Comparison of ENCODE assay signal across 22 mouse cellular contexts in genomic region chrX:159879455-159879854, GRCm38 (mm10).
DNase-seq lines count a peak whose midpoint lies in the region; TF ChIP-seq lines count a peak whose summit lies in the region.
"Had no signal": no experiment of that assay in that cellular context is flagged by ENCODE, and none has a peak within 500 bp of the region (broad histone marks: within the 10 kb centered on the region; RNA-seq: fewer than 3 reads in every experiment).

No protein-coding gene starts in this region.

- peaks cover 0 to 2% of the 10 kb centered on the region in 2 experiments; a peak in 2 of 4 replicates for H3K36me3 ChIP-seq in MEL (ENCODE audit: control insufficient read depth in 1 of 2, insufficient read depth in 2 of 2, low read length in 2 of 2)
- H3K36me3 ChIP-seq in heart, adult 2 months (ENCODE audit: control insufficient read depth, insufficient read depth, low read length): no peaks in the 10 kb centered on the region
- H3K36me3 ChIP-seq: embryonic facial prominence, embryonic 13.5 days; embryonic facial prominence, embryonic 15.5 days; forebrain, embryonic 10.5 days; forebrain, embryonic 12.5 days had no signal

- intact Hi-C loops in heart, postnatal 36 days (cut with DNase I): no loop called here
- intact Hi-C loops in heart, adult 2 months (cut with DNase I): no loop called here

- no peaks in the 10 kb centered on the region for H3K4me1 ChIP-seq in MEL (ENCODE audit: control insufficient read depth in 1 of 2, insufficient read depth in 2 of 2, low read length in 2 of 2)
- no peaks in the 10 kb centered on the region for H3K4me1 ChIP-seq in heart, adult 2 months (ENCODE audit: control insufficient read depth, insufficient read depth, low read length)
- H3K4me1 ChIP-seq: embryonic facial prominence, embryonic 13.5 days; embryonic facial prominence, embryonic 15.5 days; forebrain, embryonic 12.5 days had no signal

- H3K79me2 ChIP-seq in MEL (ENCODE audit: control insufficient read depth, insufficient read depth, low read length, poor library complexity): no peaks in the 10 kb centered on the region
- no peaks in the 10 kb centered on the region for H3K79me2 ChIP-seq in heart, adult 2 months (replicated peaks; ENCODE audit: control insufficient read depth, insufficient read depth, low read length)

- 68% methylated on average over 3 of the region's 3 CpGs for WGBS in heart, adult 2 months

- H3K4me3 ChIP-seq in MEL (ENCODE audit: control insufficient read depth in 1 of 2, insufficient read depth in 1 of 2, low read depth in 2 of 2, low read length in 2 of 2): no peak overlapping the region
- no peak overlapping the region for H3K4me3 ChIP-seq in heart, adult 2 months
- H3K4me3 ChIP-seq: embryonic facial prominence, embryonic 13.5 days; embryonic facial prominence, embryonic 15.5 days; erythroblast, embryonic 14.5 days; forebrain, embryonic 10.5 days; forebrain, embryonic 12.5 days had no signal

- H3K27ac ChIP-seq in MEL (ENCODE audit: control insufficient read depth, low read depth, low read length): no peak overlapping the region
- no peak overlapping the region for H3K27ac ChIP-seq in heart, adult 2 months
- H3K27ac ChIP-seq: embryonic facial prominence, embryonic 13.5 days; embryonic facial prominence, embryonic 15.5 days; forebrain, embryonic 10.5 days; forebrain, embryonic 12.5 days had no signal

- DNase-seq in right cerebral cortex, adult 18-20 months: peak; percentile 33
- no peak for DNase-seq in right cerebral cortex, postnatal 25 days
- peak; percentile 32 for DNase-seq in MEL (ENCODE audit: low read depth, low spot score)
- DNase-seq in brain, adult 2 months (ENCODE audit: low read depth, low spot score): peak; percentile 66
- peak; percentile 31 for DNase-seq in telencephalon, adult 2 months (ENCODE audit: low read depth, low spot score)
- DNase-seq in heart, postnatal 36 days: no peak
- DNase-seq in heart, adult 2 months: no peak
- DNase-seq: adrenal gland, adult 2 months; adrenal gland, postnatal 10 days; adrenal gland, postnatal 25 days; cerebellum, adult 11-12 months; cerebellum, adult 2 months; cerebellum, adult 9-10 months; cerebellum, postnatal 10 days; cerebellum, postnatal 25 days; embryo, embryonic 11 days; forebrain, postnatal 0 days had no signal

- no peaks in the 10 kb centered on the region for H3K9me3 ChIP-seq in MEL (replicated peaks; ENCODE audit: insufficient read depth, low read length)
- H3K9me3 ChIP-seq: embryonic facial prominence, embryonic 13.5 days; embryonic facial prominence, embryonic 15.5 days; forebrain, embryonic 10.5 days; forebrain, embryonic 12.5 days had no signal

- no peak for TF ChIP-seq EP300 in MEL (IDR thresholded peaks at IDR 0.05; ENCODE audit: low read depth in 1 of 2, low read length in 2 of 2)
- TF ChIP-seq EP300 in heart, adult 2 months (IDR thresholded peaks at IDR 0.05; ENCODE audit: insufficient read depth, low read depth, low read length): no peak

- TF ChIP-seq CTCF in MEL (IDR thresholded peaks at IDR 0.05 in 2 of 3, conservative IDR thresholded peaks at IDR 0.05 in 1 of 3; ENCODE audit: control insufficient read depth in 1 of 3, insufficient read depth in 1 of 3, low read depth in 2 of 3, low read length in 3 of 3, poor library complexity in 1 of 3, severe bottlenecking in 1 of 3): no peak
- TF ChIP-seq CTCF in heart, adult 2 months (IDR thresholded peaks at IDR 0.05): no peak

- TF ChIP-seq POLR2A in MEL (IDR thresholded peaks at IDR 0.05; ENCODE audit: control insufficient read depth in 1 of 2, insufficient read depth in 1 of 2, low read depth in 1 of 2, low read length in 2 of 2, poor library complexity in 1 of 2): no peak
- TF ChIP-seq POLR2A in heart, adult 2 months (IDR thresholded peaks at IDR 0.05; ENCODE audit: insufficient read depth, low read depth, low read length): no peak

- no peak for TF ChIP-seq RAD21 in MEL (IDR thresholded peaks at IDR 0.05; ENCODE audit: low read depth, low read length)

- H3K9ac ChIP-seq in MEL (ENCODE audit: control insufficient read depth, low read depth, low read length, poor library complexity, severe bottlenecking): no peak overlapping the region
- H3K9ac ChIP-seq in heart, adult 2 months (ENCODE audit: low read depth, low read length): no peak overlapping the region
- H3K9ac ChIP-seq: embryonic facial prominence, embryonic 13.5 days; embryonic facial prominence, embryonic 15.5 days; forebrain, embryonic 12.5 days; forebrain, postnatal 0 days had no signal

- H3K27me3 ChIP-seq in MEL (ENCODE audit: control insufficient read depth in 1 of 2, insufficient read depth in 2 of 2, low read length in 2 of 2): no peaks in the 10 kb centered on the region
- no peaks in the 10 kb centered on the region for H3K27me3 ChIP-seq in heart, adult 2 months (ENCODE audit: control insufficient read depth, insufficient read depth, low read length)

TF ChIP-seq in MEL, 35 proteins besides CTCF, POLR2A, EP300 and RAD21:
- no peak for TF ChIP-seq MAFK (IDR thresholded peaks at IDR 0.05; ENCODE audit: borderline replicate concordance, low read depth, low read length)
- TF ChIP-seq E2F4 (IDR thresholded peaks at IDR 0.05; ENCODE audit: borderline replicate concordance, low read depth, low read length): no peak
- no peak for TF ChIP-seq MXI1 (IDR thresholded peaks at IDR 0.05; ENCODE audit: low read depth, low read length)
- TF ChIP-seq RCOR1 (IDR thresholded peaks at IDR 0.05; ENCODE audit: low read depth, low read length): no peak
- TF ChIP-seq HCFC1 (IDR thresholded peaks at IDR 0.05; ENCODE audit: low read depth, low read length): no peak
- TF ChIP-seq GATA1 (IDR thresholded peaks at IDR 0.05; ENCODE audit: low read depth, low read length): no peak
- no peak for TF ChIP-seq TCF12 (IDR thresholded peaks at IDR 0.05; ENCODE audit: low read depth, low read length)
- TF ChIP-seq KAT2A (conservative IDR thresholded peaks at IDR 0.05; ENCODE audit: low read depth, low read length): no peak
- no peak for TF ChIP-seq POLR2AphosphoS2 (IDR thresholded peaks at IDR 0.05; ENCODE audit: low read length)
- TF ChIP-seq NELFE (IDR thresholded peaks at IDR 0.05; ENCODE audit: low read depth, low read length): no peak
- TF ChIP-seq TBP (IDR thresholded peaks at IDR 0.05; ENCODE audit: low read depth, low read length): no peak
- no peak for TF ChIP-seq USF1 (IDR thresholded peaks at IDR 0.05; ENCODE audit: low read depth, low read length)
- no peak; the same call in 1 of the 2 replicates for TF ChIP-seq ELF1 (IDR thresholded peaks at IDR 0.05; ENCODE audit: low read depth, low read length)
TF ChIP-seq in MEL: peak in this region for 0.

Comparison
In these comparisons a context has a peak if more than half of its experiments do, and no peak if none do; other contexts are left out.
1. DNase-seq: peak in right cerebral cortex, adult 18-20 months (single experiment), MEL (single experiment), brain, adult 2 months (single experiment) and telencephalon, adult 2 months (single experiment); none in right cerebral cortex, postnatal 25 days (single experiment), heart, postnatal 36 days (0 of 2) and heart, adult 2 months (0 of 2).